Mouse (Mus musculus) gastrocnemius, adult 8-10 months (tissue): Measurements from ENCODE around the gene Crb3. TPM values are rescaled to one million over a fixed set of nuclear protein-coding genes. Genes with fewer than 3 reads are reported as not detected.
"Not testable (repeated sequence)": the region's sequence is repeated elsewhere in the genome, so short reads cannot be mapped to it uniquely, and the experiment has no call there.

Experiments
- DNase-seq, 2 experiments: peaks; one replicate each; pipeline ENCODE4 v3.0.0; 2022; ENCODE audit warnings: low spot score in 2 of 2
- total RNA-seq, 4 experiments: library from RNA; stranded (reverse); gene quantifications; 2 replicates each; pipeline ENCODE4 v1.2.4; 2022

Crb3 gene
- total RNA-seq, result under 1 TPM in 1 of 4 experiments, not detected in 3; 0.34 TPM

DNA sequence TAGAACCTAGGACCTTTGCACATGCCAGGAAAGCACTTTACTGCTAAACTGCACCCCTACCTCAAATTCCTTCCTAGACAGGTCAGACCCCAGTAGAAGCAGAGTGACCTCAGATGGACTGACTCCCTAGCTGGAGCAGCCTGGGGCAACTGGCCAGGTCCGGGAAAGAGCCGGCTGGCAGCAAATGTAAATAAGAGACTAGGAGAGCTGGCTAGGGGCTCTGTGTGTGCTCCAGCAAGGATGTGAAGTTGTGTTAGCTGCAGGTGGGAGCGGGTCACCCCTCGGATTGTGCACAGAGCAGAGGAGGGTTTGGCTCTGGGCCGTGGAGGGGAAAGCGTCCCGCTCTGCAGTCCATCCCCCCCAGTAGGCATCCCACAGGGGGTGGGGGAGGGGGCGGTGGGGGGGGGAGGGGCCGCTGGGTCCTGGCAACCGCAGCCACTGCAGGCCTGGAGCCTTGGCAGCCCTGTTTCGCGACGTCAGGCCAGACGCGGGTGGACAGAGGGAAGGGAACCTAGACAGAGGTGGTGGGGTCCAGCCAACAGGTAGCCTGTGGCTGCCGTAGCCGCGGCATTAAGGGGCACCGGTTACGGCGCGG is at the start of gene Crb3:
TSS of gene Crb3 (plus strand) at position 215 of the 595 bp plus-strand sequence.
- peak; percentile 9 to 19 for DNase-seq

DNA sequence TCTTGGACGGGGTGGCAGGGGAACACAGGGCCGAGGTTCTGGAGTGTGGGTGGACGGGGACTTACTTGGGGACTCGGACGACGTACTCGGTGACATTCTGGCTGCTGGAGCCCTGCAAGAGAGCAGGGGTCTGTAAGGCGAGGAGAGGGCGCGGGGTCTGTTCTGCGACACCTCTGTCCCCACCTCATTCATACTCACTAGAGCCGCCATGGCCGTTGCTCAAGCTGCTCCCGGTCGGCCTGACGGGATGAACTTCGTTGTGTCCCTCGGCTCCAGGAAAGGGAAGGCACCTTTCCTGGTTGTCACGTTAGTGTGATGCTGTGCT is 48.0 kb upstream of the Crb3 start:
- no peak for DNase-seq

GRCm38 (mm10) chr17:57011236-57012141 is 47.4 kb upstream of the Crb3 start, which contains the start of the genes Gtf2f1 and Gm17949:
Gtf2f1 (minus strand) TSS chr17:57011288.
Gm17949 (plus strand) TSS chr17:57011469.
- DNase-seq, result peak; percentile 81 to 87

- no peak for DNase-seq
Observed at GRCm38 (mm10) chr17:57012245-57012795, 46.6 kb upstream of the Crb3 start.

DNA sequence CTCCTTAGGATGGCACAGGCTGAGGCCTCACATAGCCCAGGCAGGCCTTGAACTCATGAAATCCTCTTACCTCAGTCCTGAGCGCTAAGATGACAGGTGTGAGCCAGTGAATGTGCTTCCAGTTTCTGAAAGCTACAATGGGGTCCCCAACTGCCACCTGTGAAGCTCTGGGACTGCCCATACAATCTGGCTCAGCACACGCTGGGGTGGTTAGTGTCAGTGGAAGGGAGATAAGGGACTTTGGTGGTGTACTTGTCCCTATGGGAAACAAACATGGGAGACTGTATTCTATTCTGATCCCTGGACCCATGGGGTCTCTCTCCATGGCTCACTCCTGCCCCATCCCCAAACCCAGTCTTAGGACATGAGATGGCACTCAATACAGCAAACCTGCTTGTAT is 39.2 kb upstream of the Crb3 start:
- no peak for DNase-seq

GRCm38 (mm10) chr17:57020960-57021359 is 37.9 kb upstream of the Crb3 start:
- DNase-seq, result no peak

DNA sequence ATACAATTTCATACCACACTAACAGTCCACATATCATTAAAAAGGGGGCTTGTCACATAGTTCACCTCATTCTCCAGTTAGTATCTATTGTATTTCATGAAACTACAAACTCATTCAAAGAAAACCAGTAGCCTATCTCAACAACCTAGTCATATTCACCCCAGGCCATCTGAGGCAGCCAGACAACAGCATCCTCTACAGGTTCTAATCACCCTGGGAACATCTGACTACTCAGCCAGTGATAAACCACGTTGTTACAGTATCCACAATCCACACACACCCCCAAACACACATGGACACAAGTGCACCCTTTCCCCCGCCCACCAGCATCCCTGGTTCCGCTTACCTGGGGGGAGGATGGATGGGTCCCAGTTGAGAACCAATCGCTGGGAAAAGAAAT is 31.4 kb upstream of the Crb3 start:
- no peak for DNase-seq

- DNase-seq, result no peak
Observed at GRCm38 (mm10) chr17:57029691-57030090, 29.2 kb upstream of the Crb3 start.

DNA sequence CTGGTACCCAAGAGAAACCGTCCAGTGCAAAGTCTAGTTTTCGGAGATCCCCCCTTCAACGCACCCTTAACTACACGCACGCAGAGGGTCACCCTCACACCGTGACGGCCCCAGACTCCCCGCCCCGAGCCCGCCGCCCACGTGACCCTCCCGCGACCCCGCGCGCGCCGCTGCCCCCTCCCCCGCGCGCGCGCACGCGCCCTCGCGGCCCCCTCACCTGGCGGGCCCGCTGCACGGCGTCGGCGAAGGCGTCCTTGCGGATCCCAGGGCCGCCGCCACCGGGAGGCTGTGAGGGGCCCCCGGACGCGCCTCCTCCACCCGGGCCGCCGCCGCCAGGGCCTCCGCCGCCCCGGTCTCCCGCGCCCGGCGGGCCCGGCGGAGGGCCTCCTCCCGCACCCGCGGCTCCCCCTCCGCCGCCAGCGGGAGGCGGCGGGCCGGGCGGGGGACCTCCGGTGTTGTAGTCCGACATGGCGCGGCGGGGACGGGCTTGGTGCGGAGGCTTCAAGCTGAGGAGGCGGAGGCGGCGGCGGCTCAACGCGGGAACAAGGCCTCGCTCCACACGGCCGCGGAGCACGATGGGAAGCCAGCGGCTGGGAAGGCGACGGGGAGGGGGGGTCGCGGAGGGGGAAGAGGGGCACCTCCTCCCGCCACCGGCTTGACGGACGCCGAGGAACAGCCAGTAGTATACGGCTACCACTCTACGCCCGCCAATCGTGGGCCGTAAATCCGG is 27.8 kb upstream of the Crb3 start, which contains the start of gene Khsrp:
TSS of gene Khsrp (minus strand) at position 592 of the 730 bp plus-strand sequence.
- DNase-seq, result no peak

DNA sequence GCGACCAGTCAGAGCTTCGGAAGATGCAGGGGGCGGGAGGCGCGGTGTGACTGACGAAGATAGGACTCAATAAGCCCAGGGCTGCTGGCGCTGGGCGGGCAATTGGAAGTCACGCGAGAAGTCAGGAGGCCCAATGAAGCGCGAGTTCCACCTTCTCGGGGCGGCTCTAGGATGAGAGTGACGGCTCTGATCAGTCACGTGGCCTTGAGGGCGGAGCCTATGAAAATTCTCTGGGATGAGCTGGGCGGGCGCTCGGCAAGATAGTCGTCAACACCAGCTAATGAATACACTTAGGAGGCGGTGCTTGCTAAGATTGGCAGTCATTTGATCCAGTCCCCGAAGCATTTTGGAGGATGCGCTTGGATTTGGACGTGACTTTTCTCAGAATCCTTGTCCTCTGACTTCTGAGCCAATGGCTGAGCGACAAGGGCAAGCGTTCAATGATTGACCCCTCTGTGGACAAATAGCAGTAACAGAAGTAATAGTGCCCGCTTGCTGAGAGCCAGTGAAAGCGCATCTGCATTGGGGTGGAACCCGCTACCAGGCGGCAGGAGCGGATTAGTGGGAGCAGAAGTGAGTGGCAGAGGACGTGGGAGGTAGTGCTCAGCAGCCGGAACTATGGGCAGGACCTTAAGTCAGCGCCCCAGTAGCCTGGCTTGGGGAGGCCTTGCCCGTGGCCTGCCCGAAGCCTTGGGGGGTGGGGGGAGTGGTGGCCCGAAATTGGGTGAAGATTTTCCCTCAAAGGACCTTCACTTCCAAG is 27.1 kb upstream of the Crb3 start:
- peak; percentile 100 for DNase-seq

DNA sequence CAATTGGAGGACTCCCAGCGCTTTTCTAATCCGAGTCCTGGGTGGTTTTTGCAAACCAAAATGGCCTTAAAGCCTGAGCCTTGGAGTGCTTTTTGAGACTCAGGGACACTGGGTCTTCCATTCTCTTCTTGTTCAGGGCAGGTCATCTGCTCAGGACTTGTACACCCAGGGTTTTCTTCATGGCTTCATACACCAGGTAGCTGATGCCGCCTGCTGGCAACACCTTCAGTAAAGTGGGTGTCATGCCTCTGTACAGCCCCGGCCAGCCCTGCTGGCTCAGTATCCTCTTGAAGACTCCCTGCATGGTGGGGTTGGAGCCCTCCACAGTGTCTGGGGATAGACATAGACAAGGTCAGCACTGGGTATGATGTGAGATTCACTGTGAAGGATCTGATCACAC is 26.1 kb upstream of the Crb3 start:
- no peak for DNase-seq

DNA sequence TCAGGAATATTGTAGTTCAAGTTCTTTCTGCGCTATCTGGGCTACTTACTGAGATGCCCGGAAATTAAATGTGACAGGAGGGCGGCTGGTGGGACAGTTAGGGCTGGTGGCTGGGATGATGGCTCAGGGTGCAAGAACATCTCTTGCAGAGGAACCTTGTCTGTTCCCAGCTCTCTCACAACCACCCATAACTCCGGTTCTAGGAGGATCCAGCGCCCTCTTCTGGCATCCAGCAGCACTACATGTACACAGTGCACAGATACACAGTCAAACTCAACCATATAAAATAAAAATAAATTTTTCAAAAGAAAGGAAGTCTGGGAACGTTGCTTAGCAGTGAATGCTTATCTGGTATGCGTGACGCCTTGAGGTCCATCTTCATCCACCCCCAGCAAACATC is 19.9 kb upstream of the Crb3 start:
- DNase-seq, result no peak

- no peak for DNase-seq
Observed at GRCm38 (mm10) chr17:57041554-57041953, 17.4 kb upstream of the Crb3 start, which contains the start of gene Slc25a41. Slc25a41 (minus strand) TSS chr17:57041654.

- DNase-seq, result no peak
Observed at GRCm38 (mm10) chr17:57047406-57047805, 11.5 kb upstream of the Crb3 start.

- DNase-seq, result no peak
Observed at GRCm38 (mm10) chr17:57048816-57049215, 10.1 kb upstream of the Crb3 start.

DNA sequence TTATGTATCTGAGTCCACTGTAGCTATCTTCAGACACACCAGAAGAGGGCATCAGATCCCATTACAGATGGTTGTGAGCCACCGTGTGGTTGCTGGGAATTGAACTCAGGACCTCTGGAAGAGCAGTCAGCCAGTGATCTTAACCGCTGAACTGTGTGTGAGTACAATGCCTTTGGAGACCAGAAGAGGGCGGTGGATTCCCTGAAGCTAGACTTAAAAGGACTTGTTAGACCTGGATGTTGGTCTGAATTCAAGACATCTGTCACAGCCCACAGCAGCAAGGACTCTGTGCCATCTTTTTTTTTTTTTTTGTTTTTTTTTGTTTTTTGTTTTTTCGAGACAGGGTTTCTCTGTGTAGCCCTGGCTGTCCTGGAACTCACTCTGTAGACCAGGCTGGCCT is 7.2 kb upstream of the Crb3 start:
- not testable (repeated sequence) for DNase-seq

DNA sequence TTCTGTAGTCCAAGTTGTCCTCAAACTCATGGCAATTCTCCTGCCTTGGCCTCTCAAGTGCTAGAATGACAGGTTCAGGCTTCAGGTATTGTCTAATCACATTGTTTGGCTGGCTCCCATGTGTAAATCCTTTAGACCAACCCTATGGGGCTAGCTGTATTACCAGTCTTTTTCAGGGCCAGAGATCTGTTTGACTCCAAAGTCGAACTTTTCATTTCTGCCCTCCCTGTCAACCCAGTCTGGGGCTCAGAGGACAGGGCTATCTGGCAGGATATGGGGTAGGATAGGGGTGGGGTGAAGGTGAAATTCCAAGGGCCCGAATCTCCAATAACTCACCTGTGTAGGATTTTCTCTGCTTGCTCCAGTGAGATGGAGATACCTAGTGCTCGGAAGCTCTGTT is 2.7 kb upstream of the Crb3 start:
- DNase-seq, result no peak

GRCm38 (mm10) chr17:57059486-57059977 is 627 bp downstream of the Crb3 start, which contains the start of gene Slc25a23:
Slc25a23 (minus strand) TSS chr17:57059863.
- peak; percentile 32 to 62 for DNase-seq

DNA sequence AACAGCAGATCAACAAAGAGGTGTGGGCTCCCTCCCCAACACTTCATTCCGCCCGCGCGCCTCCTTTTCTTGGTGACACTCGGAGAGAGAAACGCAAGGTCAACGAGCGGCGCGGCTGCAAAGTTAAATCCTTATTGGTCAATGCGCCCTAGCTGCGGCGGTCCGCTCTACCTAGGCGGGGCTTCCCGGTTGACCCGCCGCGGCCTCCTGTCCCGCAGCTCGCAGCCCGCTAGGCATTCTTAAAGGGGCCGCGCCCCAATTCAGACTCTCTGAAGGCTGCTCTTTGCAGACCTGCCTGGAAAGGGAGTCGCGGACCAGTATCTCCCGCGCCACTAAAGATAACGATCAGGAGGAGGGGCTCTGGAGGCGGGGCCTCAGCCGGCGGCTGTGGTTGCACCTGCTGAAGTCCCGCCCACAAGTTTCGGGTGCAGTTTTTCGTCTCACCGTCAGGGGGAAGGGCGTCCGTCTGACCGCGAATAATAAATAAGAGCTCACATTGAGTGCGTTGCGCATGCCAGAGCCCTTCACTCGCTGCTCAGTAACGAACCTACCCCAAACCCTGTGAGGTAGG is 1.4 kb downstream of the Crb3 start:
- peak; percentile 93 for DNase-seq

DNA sequence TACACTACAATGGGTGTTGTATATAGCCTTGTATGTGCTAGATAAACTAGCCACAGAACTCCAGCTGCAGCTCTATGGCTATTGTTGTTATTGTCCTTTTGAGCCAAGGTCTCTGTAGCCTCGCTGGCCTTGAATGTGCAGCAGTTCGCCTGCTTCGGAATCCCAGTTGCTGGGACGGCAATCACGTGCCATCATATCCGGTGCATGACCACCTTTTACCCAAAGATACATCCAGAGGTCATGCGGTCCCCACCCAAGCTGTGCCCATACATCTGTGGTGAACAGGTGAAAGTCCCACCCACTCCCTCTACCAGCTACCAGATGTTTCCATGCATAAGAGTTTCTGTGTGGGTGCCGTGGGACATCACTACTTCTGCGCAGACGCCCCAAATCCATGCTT is 2.2 kb downstream of the Crb3 start:
- DNase-seq, result no peak
